Mouse (Mus musculus): ENCODE measurements around the gene Gm813. TPM values are rescaled to one million over a fixed set of nuclear protein-coding genes. Genes with fewer than 3 reads are reported as not detected.

Gm813 gene
- polyA plus RNA-seq, 1 experiment from 2014 or later, result not detected

- H3K36me3 ChIP-seq (ENCODE audit: control insufficient read depth, insufficient read depth, low read length), result no peaks in the 10 kb centered on the region
- WGBS, result 66% methylated on average over 3 of the region's 3 CpGs
- no peak for ATAC-seq (ENCODE audit: insufficient read depth, low FRiP score)
- no peaks in the 10 kb centered on the region for H3K4me1 ChIP-seq (ENCODE audit: control insufficient read depth, insufficient read depth, low read length)
- H3K27ac ChIP-seq (ENCODE audit: low read length), result no peak within 1 kb of the TSS
- H3K9me3 ChIP-seq (replicated peaks; ENCODE audit: control insufficient read depth, low read length), result no peaks in the 10 kb centered on the region
- H3K4me3 ChIP-seq (replicated peaks; ENCODE audit: low read length), result no peak within 1 kb of the TSS
- H3K9ac ChIP-seq (ENCODE audit: low read length), result no peak within 1 kb of the TSS
- no peaks in the 10 kb centered on the region for H3K27me3 ChIP-seq (ENCODE audit: control insufficient read depth, insufficient read depth, low read length)
- no peak within 1 kb of the TSS for H3K4me2 ChIP-seq (ENCODE audit: low read depth, low read length)
Observed at GRCm38 (mm10) chr16:58638689-58639175, 22.0 kb upstream of the Gm813 start, which contains the start of gene E330017A01Rik. Gene E330017A01Rik (minus strand): TSS chr16:58638739.

GRCm38 (mm10) chr16:58638016-58638415 is 21.2 kb upstream of the Gm813 start:
- H3K4me3 ChIP-seq (replicated peaks; ENCODE audit: low read length), result no peak overlapping the region
- H3K9ac ChIP-seq (ENCODE audit: low read length), result no peak overlapping the region
- no peaks in the 10 kb centered on the region for H3K9me3 ChIP-seq (replicated peaks; ENCODE audit: control insufficient read depth, low read length)
- no peak for ATAC-seq (ENCODE audit: insufficient read depth, low FRiP score)
- H3K4me1 ChIP-seq (ENCODE audit: control insufficient read depth, insufficient read depth, low read length), result no peaks in the 10 kb centered on the region
- no peaks in the 10 kb centered on the region for H3K27me3 ChIP-seq (ENCODE audit: control insufficient read depth, insufficient read depth, low read length)
- WGBS, result 76% methylated on average over 7 of the region's 7 CpGs
- H3K27ac ChIP-seq (ENCODE audit: low read length), result no peak overlapping the region
- H3K4me2 ChIP-seq (ENCODE audit: low read depth, low read length), result no peak overlapping the region
- no peaks in the 10 kb centered on the region for H3K36me3 ChIP-seq (ENCODE audit: control insufficient read depth, insufficient read depth, low read length)

GRCm38 (mm10) chr16:58637448-58637847 is 20.7 kb upstream of the Gm813 start:
- H3K4me2 ChIP-seq (ENCODE audit: low read depth, low read length), result no peak overlapping the region
- no peak overlapping the region for H3K9ac ChIP-seq (ENCODE audit: low read length)
- no peaks in the 10 kb centered on the region for H3K36me3 ChIP-seq (ENCODE audit: control insufficient read depth, insufficient read depth, low read length)
- ATAC-seq (ENCODE audit: insufficient read depth, low FRiP score), result no peak
- H3K4me3 ChIP-seq (replicated peaks; ENCODE audit: low read length), result no peak overlapping the region
- H3K4me1 ChIP-seq (ENCODE audit: control insufficient read depth, insufficient read depth, low read length), result no peaks in the 10 kb centered on the region
- H3K27ac ChIP-seq (ENCODE audit: low read length), result no peak overlapping the region
- WGBS, result 72% methylated on average over 4 of the region's 4 CpGs
- no peaks in the 10 kb centered on the region for H3K27me3 ChIP-seq (ENCODE audit: control insufficient read depth, insufficient read depth, low read length)
- no peaks in the 10 kb centered on the region for H3K9me3 ChIP-seq (replicated peaks; ENCODE audit: control insufficient read depth, low read length)

GRCm38 (mm10) chr16:58635866-58636265 is 19.1 kb upstream of the Gm813 start:
- no peak for ATAC-seq (ENCODE audit: insufficient read depth, low FRiP score)
- WGBS, result 55% methylated on average over 2 of the region's 2 CpGs
- H3K4me1 ChIP-seq (ENCODE audit: control insufficient read depth, insufficient read depth, low read length), result no peaks in the 10 kb centered on the region
- no peaks in the 10 kb centered on the region for H3K36me3 ChIP-seq (ENCODE audit: control insufficient read depth, insufficient read depth, low read length)
- H3K9me3 ChIP-seq (replicated peaks; ENCODE audit: control insufficient read depth, low read length), result no peaks in the 10 kb centered on the region
- no peak overlapping the region for H3K4me2 ChIP-seq (ENCODE audit: low read depth, low read length)
- H3K27me3 ChIP-seq (ENCODE audit: control insufficient read depth, insufficient read depth, low read length), result no peaks in the 10 kb centered on the region
- H3K27ac ChIP-seq (ENCODE audit: low read length), result no peak overlapping the region
- no peak overlapping the region for H3K9ac ChIP-seq (ENCODE audit: low read length)
- H3K4me3 ChIP-seq (replicated peaks; ENCODE audit: low read length), result no peak overlapping the region

GRCm38 (mm10) chr16:58629736-58630135 is 13.0 kb upstream of the Gm813 start:
- Histone ChIP-seq H3K4me2 (ENCODE audit: low read depth, low read length) (no peak overlapping the region), H3K4me1 (ENCODE audit: control insufficient read depth, insufficient read depth, low read length) (no peaks in the 10 kb centered on the region), H3K9ac (ENCODE audit: low read length) (no peak overlapping the region), H3K4me3 (replicated peaks; ENCODE audit: low read length) (no peak overlapping the region), H3K27ac (ENCODE audit: low read length) (no peak overlapping the region), H3K9me3 (replicated peaks; ENCODE audit: control insufficient read depth, low read length) (no peaks in the 10 kb centered on the region), H3K36me3 (ENCODE audit: control insufficient read depth, insufficient read depth, low read length) (no peaks in the 10 kb centered on the region), H3K27me3 (ENCODE audit: control insufficient read depth, insufficient read depth, low read length) (no peaks in the 10 kb centered on the region)
- ATAC-seq (ENCODE audit: insufficient read depth, low FRiP score), result no peak
- WGBS, result 48% methylated on average over 2 of the region's 2 CpGs

- Histone ChIP-seq H3K9ac (ENCODE audit: low read length) (no peak overlapping the region), H3K4me1 (ENCODE audit: control insufficient read depth, insufficient read depth, low read length) (no peaks in the 10 kb centered on the region), H3K4me3 (replicated peaks; ENCODE audit: low read length) (no peak overlapping the region), H3K27ac (ENCODE audit: low read length) (no peak overlapping the region), H3K9me3 (replicated peaks; ENCODE audit: control insufficient read depth, low read length) (no peaks in the 10 kb centered on the region), H3K27me3 (ENCODE audit: control insufficient read depth, insufficient read depth, low read length) (no peaks in the 10 kb centered on the region), H3K36me3 (ENCODE audit: control insufficient read depth, insufficient read depth, low read length) (no peaks in the 10 kb centered on the region), H3K4me2 (ENCODE audit: low read depth, low read length) (no peak overlapping the region)
- WGBS, result 85% methylated on average over 5 of the region's 5 CpGs
- no peak for ATAC-seq (ENCODE audit: insufficient read depth, low FRiP score)
Observed at GRCm38 (mm10) chr16:58628968-58629367, 12.2 kb upstream of the Gm813 start.

- 93% methylated on average over 2 of the region's 2 CpGs for WGBS
- Histone ChIP-seq H3K27me3 (ENCODE audit: control insufficient read depth, insufficient read depth, low read length) (no peaks in the 10 kb centered on the region), H3K9ac (ENCODE audit: low read length) (no peak overlapping the region), H3K4me3 (replicated peaks; ENCODE audit: low read length) (no peak overlapping the region), H3K27ac (ENCODE audit: low read length) (no peak overlapping the region), H3K4me2 (ENCODE audit: low read depth, low read length) (no peak overlapping the region), H3K4me1 (ENCODE audit: control insufficient read depth, insufficient read depth, low read length) (no peaks in the 10 kb centered on the region), H3K36me3 (ENCODE audit: control insufficient read depth, insufficient read depth, low read length) (no peaks in the 10 kb centered on the region), H3K9me3 (replicated peaks; ENCODE audit: control insufficient read depth, low read length) (no peaks in the 10 kb centered on the region)
- ATAC-seq (ENCODE audit: insufficient read depth, low FRiP score), result no peak
Observed at GRCm38 (mm10) chr16:58628336-58628680, 11.5 kb upstream of the Gm813 start.

GRCm38 (mm10) chr16:58627597-58628335 is 11.0 kb upstream of the Gm813 start:
- Histone ChIP-seq H3K27me3 (ENCODE audit: control insufficient read depth, insufficient read depth, low read length) (no peaks in the 10 kb centered on the region), H3K9ac (ENCODE audit: low read length) (no peak overlapping the region), H3K4me2 (ENCODE audit: low read depth, low read length) (no peak overlapping the region), H3K27ac (ENCODE audit: low read length) (no peak overlapping the region), H3K9me3 (replicated peaks; ENCODE audit: control insufficient read depth, low read length) (no peaks in the 10 kb centered on the region), H3K4me3 (replicated peaks; ENCODE audit: low read length) (no peak overlapping the region), H3K4me1 (ENCODE audit: control insufficient read depth, insufficient read depth, low read length) (no peaks in the 10 kb centered on the region), H3K36me3 (ENCODE audit: control insufficient read depth, insufficient read depth, low read length) (no peaks in the 10 kb centered on the region)
- no peak for ATAC-seq (ENCODE audit: insufficient read depth, low FRiP score)
- WGBS, result 86% methylated on average over 4 of the region's 4 CpGs

- H3K9ac ChIP-seq (ENCODE audit: low read length), result no peak overlapping the region
- no peaks in the 10 kb centered on the region for H3K27me3 ChIP-seq (ENCODE audit: control insufficient read depth, insufficient read depth, low read length)
- H3K27ac ChIP-seq (ENCODE audit: low read length), result no peak overlapping the region
- 82% methylated on average over 6 of the region's 6 CpGs for WGBS
- no peak for ATAC-seq (ENCODE audit: insufficient read depth, low FRiP score)
- H3K36me3 ChIP-seq (ENCODE audit: control insufficient read depth, insufficient read depth, low read length), result no peaks in the 10 kb centered on the region
- H3K9me3 ChIP-seq (replicated peaks; ENCODE audit: control insufficient read depth, low read length), result no peaks in the 10 kb centered on the region
- no peak overlapping the region for H3K4me3 ChIP-seq (replicated peaks; ENCODE audit: low read length)
- H3K4me1 ChIP-seq (ENCODE audit: control insufficient read depth, insufficient read depth, low read length), result no peaks in the 10 kb centered on the region
- H3K4me2 ChIP-seq (ENCODE audit: low read depth, low read length), result no peak overlapping the region
Observed at GRCm38 (mm10) chr16:58623944-58624343, 7.2 kb upstream of the Gm813 start.

Data from stomach, embryonic 16.5 days (tissue).